Mouse (Mus musculus) liver, embryonic 16.5 days (tissue): Measurements from ENCODE around the gene Bicral. TPM values are rescaled to one million over a fixed set of nuclear protein-coding genes. Genes with fewer than 3 reads are reported as not detected.

ENCODE experiments used
- ATAC-seq: fragments of 200-750 bp; cut with Nextera tagmentation; 2 replicates; pipeline ENCODE4 v1.8.0; 2017; ENCODE audit warnings: low read depth, mild to moderate bottlenecking, moderate number of reproducible peaks, moderate library complexity
- H3K27ac ChIP-seq: fragments of 300-500 bp; sonication (generic); 2 replicates; pipeline ENCODE4 v1.5.1; 2014; ENCODE audit warnings: mild to moderate bottlenecking, low read length
- H3K27me3 ChIP-seq: fragments of 300-500 bp; sonication (generic); 2 replicates; pipeline ENCODE4 v1.6.1; 2014; ENCODE audit warnings: low read depth, low read length, mixed read lengths; ENCODE audit not compliant: control insufficient read depth, insufficient read depth
- H3K36me3 ChIP-seq: fragments of 300-500 bp; sonication (generic); 2 replicates; pipeline ENCODE4 v1.6.1; 2014; ENCODE audit warnings: mild to moderate bottlenecking; ENCODE audit not compliant: control insufficient read depth, insufficient read depth
- H3K4me1 ChIP-seq: fragments of 300-500 bp; sonication (generic); 2 replicates; pipeline ENCODE4 v1.6.1; 2014; ENCODE audit warnings: low read depth, low read length, mixed read lengths; ENCODE audit not compliant: control insufficient read depth
- H3K4me2 ChIP-seq: fragments of 300-500 bp; sonication (generic); 2 replicates; pipeline ENCODE4 v1.6.1; 2014; ENCODE audit warnings: low read depth, low read length, mixed read lengths
- H3K4me3 ChIP-seq: fragments of 300-500 bp; sonication (generic); 2 replicates; pipeline ENCODE4 v1.5.1; 2014; ENCODE audit warnings: low read depth, mild to moderate bottlenecking, low read length
- H3K9ac ChIP-seq: fragments of 300-500 bp; sonication (generic); 2 replicates; pipeline ENCODE4 v1.6.1; 2014; ENCODE audit warnings: low read depth, low read length
- H3K9me3 ChIP-seq: fragments of 300-500 bp; sonication (generic); replicated peaks from 2 replicates; pipeline ENCODE4 v1.6.1; 2016; ENCODE audit warnings: low read length; ENCODE audit not compliant: control insufficient read depth
- WGBS: fragments of 180-500 bp; shearing (Covaris S2); extraction: QIAGEN DNeasy Blood & Tissue Kit; methylation state at CpG from one replicate; pipeline ENCODE4 v1.1.7; 2014; ENCODE audit not compliant: insufficient replicate concordance; 5-methylcytosine and 5-hydroxymethylcytosine counted together
- polyA plus RNA-seq: library from polyadenylated mRNA; unstranded; fragments of >200 nt; fragmentation: Nextera tagmentation; extraction: Ambion mirVana; gene quantifications from 2 replicates; pipeline ENCODE4 v1.2.1, GENCODE M21; 2015

Gene Bicral
- polyA plus RNA-seq, 1 experiment from 2014 or later: 2.5 TPM

- H3K9ac ChIP-seq: no peak overlapping the region
- no peaks in the 10 kb centered on the region for H3K9me3 ChIP-seq
- H3K4me3 ChIP-seq: no peak overlapping the region
- no peak overlapping the region for H3K27ac ChIP-seq
- no peaks in the 10 kb centered on the region for H3K27me3 ChIP-seq
- no peak overlapping the region for H3K4me2 ChIP-seq
- peaks cover 24% of the 10 kb centered on the region for H3K36me3 ChIP-seq
- ATAC-seq: no peak
- peaks cover 17% of the 10 kb centered on the region for H3K4me1 ChIP-seq
- WGBS: 90% methylated on average over 8 of the region's 8 CpGs
Observed at GRCm38 (mm10) chr17:46823091-46823490, 35.2 kb downstream of the Bicral start.

- Histone ChIP-seq H3K4me1 (peaks cover 36% of the 10 kb centered on the region), H3K36me3 (peaks cover 21% of the 10 kb centered on the region), H3K27me3 (no peaks in the 10 kb centered on the region), H3K4me2 (no peak overlapping the region), H3K9me3 (no peaks in the 10 kb centered on the region), H3K9ac (no peak overlapping the region), H3K4me3 (no peak overlapping the region), H3K27ac (no peak overlapping the region)
- no peak for ATAC-seq
- 86% methylated on average over 7 of the region's 7 CpGs for WGBS
Observed at GRCm38 (mm10) chr17:46820628-46821027, 37.7 kb downstream of the Bicral start.

GRCm38 (mm10) chr17:46817734-46818158 lies 40.5 kb downstream of the Bicral start:
- Histone ChIP-seq H3K4me2 (peak overlapping the region; percentile 57), H3K4me1 (peaks cover 39% of the 10 kb centered on the region), H3K27me3 (no peaks in the 10 kb centered on the region), H3K9ac (peak overlapping the region; percentile 42), H3K9me3 (no peaks in the 10 kb centered on the region), H3K27ac (peak overlapping the region; percentile 79), H3K4me3 (peak overlapping the region; percentile 19), H3K36me3 (peaks cover 8% of the 10 kb centered on the region)
- 21% methylated on average over 12 of the region's 12 CpGs for WGBS
- ATAC-seq: peak; percentile 93

DNA sequence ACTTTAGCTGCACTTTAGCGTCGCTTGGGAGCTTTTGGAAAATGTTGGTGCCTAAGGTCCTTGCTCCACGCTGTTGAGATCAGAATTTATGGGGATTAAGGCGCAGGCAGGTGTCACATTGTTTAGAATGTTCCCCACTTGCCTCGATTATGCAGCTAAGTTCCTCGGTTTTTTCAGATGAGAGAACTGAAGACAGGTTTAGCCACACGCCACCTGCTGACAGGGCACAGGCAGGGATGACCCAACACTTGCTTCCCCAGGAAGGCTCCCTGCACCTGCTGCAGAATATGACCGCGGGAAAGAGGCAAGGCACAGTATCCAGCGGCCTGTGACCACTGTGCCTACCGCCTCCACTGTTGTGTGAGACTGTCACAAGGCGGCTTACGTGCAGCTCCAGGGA lies 42.0 kb downstream of the Bicral start:
- Histone ChIP-seq H3K4me2 (no peak overlapping the region), H3K9me3 (no peaks in the 10 kb centered on the region), H3K36me3 (peaks cover 12% of the 10 kb centered on the region), H3K4me3 (no peak overlapping the region), H3K27me3 (no peaks in the 10 kb centered on the region), H3K4me1 (peaks cover 39% of the 10 kb centered on the region), H3K9ac (no peak overlapping the region), H3K27ac (no peak overlapping the region)
- no peak for ATAC-seq
- WGBS: 76% methylated on average over 13 of the region's 13 CpGs

GRCm38 (mm10) chr17:46814497-46814896 lies 43.8 kb downstream of the Bicral start:
- 82% methylated on average over 6 of the region's 6 CpGs for whole genome bisulfite sequencing
- no peaks in the 10 kb centered on the region for H3K9me3 ChIP-seq
- ATAC-seq: no peak
- peaks cover 36% of the 10 kb centered on the region for H3K4me1 ChIP-seq
- H3K4me3 ChIP-seq: no peak overlapping the region
- H3K27me3 ChIP-seq: no peaks in the 10 kb centered on the region
- no peak overlapping the region for H3K9ac ChIP-seq
- no peak overlapping the region for H3K4me2 ChIP-seq
- H3K27ac ChIP-seq: no peak overlapping the region
- peaks cover 12% of the 10 kb centered on the region for H3K36me3 ChIP-seq

DNA sequence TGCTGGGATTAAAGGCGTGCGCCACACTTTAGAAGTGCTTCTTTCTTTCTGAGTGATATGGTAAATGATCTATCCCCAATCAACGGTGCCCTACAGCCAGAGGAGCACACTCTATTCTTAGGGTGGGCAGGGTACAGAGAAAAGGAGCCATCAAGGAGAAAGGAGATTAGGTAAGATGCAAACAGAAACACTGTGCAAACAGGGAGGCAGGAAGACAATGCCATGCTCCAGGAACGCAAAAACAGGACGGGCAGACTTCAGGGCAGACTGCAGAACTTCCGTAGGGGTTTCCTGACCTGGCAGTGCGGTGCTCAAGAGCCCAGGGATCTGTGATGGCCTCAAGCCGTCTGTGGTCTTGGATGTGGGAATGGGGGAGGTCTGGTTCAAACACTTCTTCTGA lies 44.6 kb downstream of the Bicral start:
- Histone ChIP-seq H3K4me3 (no peak overlapping the region), H3K27me3 (no peaks in the 10 kb centered on the region), H3K9me3 (no peaks in the 10 kb centered on the region), H3K4me1 (peaks cover 28% of the 10 kb centered on the region), H3K4me2 (no peak overlapping the region), H3K27ac (no peak overlapping the region), H3K9ac (no peak overlapping the region), H3K36me3 (peaks cover 8% of the 10 kb centered on the region)
- 80% methylated on average over 8 of the region's 8 CpGs for whole genome bisulfite sequencing
- no peak for ATAC-seq

- 79% methylated on average over 1 of the region's 1 CpGs for WGBS
- H3K4me3 ChIP-seq: no peak overlapping the region
- no peak for ATAC-seq
- H3K4me2 ChIP-seq: no peak overlapping the region
- H3K4me1 ChIP-seq: peaks cover 16% of the 10 kb centered on the region
- H3K9me3 ChIP-seq: no peaks in the 10 kb centered on the region
- H3K9ac ChIP-seq: no peak overlapping the region
- peaks cover 18% of the 10 kb centered on the region for H3K36me3 ChIP-seq
- no peak overlapping the region for H3K27ac ChIP-seq
- no peaks in the 10 kb centered on the region for H3K27me3 ChIP-seq
Observed at GRCm38 (mm10) chr17:46812442-46812841, 45.8 kb downstream of the Bicral start.

DNA sequence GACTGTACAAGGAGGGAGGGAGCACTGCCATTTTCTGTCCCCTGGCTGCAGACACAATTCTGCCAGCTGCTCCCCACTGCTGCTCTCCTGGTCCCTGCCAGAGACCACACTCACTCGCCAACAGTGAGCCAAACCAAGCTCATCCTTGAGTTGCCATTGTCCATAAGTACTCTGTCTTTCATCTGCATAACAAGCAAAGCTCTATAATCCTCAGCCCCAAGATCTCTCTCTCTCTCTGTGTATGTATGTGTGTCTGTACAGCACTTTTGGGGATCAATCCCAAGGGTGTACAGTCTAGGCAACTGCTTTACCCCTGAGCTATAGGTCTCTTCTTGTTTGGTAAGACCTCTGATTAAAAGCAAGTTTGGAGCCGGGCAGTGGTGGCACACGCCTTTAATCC lies 47.6 kb downstream of the Bicral start:
- peaks cover 30% of the 10 kb centered on the region for H3K36me3 ChIP-seq

DNA sequence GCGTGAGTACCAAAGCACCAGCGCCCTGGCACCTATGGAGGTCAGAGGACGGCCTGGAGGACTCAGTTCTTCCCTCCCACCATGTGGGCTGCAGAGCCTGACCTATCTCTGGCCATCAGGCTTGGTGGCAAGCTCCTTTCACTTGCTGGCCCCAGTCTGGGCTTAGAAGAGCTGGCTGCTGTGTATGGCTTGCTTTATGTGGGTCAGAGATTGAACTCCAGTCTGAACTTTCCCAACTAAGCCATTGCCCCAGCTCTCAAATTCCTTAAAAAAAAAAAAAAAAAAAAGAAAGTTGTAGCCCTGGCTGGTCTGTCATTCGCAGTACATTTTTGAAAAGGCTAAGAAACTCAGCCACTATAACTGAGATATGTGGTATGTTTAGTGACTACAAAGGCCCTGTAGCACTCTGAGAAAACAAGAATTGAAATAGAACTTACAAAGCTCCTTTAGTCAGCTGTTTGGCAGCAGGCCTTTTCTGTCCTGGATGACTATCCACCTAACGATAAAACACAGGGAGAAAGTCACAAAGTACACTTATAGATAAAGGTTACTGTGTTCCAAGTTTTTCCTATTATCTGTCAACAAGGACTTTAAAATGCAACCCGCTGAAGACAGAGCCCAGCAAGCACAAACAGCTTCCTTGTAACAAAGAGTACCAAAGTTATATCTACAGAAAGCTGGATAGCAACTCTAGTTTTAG lies 49.0 kb downstream of the Bicral start:
- Histone ChIP-seq H3K36me3 (peaks cover 30% of the 10 kb centered on the region), H3K4me3 (no peak overlapping the region)
- WGBS: 80% methylated on average over 6 of the region's 6 CpGs

More for the DNA sequence above, 47.6 kb downstream of the Bicral start:
- no peak overlapping the region for H3K4me3 ChIP-seq
- no peak for ATAC-seq
- H3K4me2 ChIP-seq: no peak overlapping the region
- no peak overlapping the region for H3K27ac ChIP-seq
- no peaks in the 10 kb centered on the region for H3K9me3 ChIP-seq
- WGBS: 83% methylated on average over 3 of the region's 3 CpGs
- no peaks in the 10 kb centered on the region for H3K27me3 ChIP-seq
- H3K4me1 ChIP-seq: peaks cover 3% of the 10 kb centered on the region; the same call in 1 of the 2 replicates
- no peak overlapping the region for H3K9ac ChIP-seq

More for the DNA sequence above, 49.0 kb downstream of the Bicral start:
- Histone ChIP-seq H3K4me1 (no peaks in the 10 kb centered on the region), H3K4me2 (no peak overlapping the region), H3K9me3 (no peaks in the 10 kb centered on the region), H3K27me3 (no peaks in the 10 kb centered on the region), H3K9ac (no peak overlapping the region), H3K27ac (no peak overlapping the region)
- no peak for ATAC-seq
